Mouse (Mus musculus) midbrain, embryonic 11.5 days (tissue): Measurements from ENCODE around the gene Elovl1. TPM values are rescaled to one million over a fixed set of nuclear protein-coding genes. Genes with fewer than 3 reads are reported as not detected.

ENCODE experiments used
- ATAC-seq: fragments of 200-750 bp; cut with Nextera tagmentation; 2 replicates; pipeline ENCODE4 v1.8.0; 2017; ENCODE audit warnings: moderate TSS enrichment, moderate library complexity; ENCODE audit not compliant: low FRiP score
- DNase-seq: peaks from one replicate; pipeline ENCODE4 v3.0.0; 2015; ENCODE audit warnings: low spot score; ENCODE audit errors: missing footprints
- H3K27ac ChIP-seq: fragments of 300-500 bp; sonication (generic); 2 replicates; pipeline ENCODE4 v1.5.1; 2014; ENCODE audit warnings: low read depth, low read length
- H3K27me3 ChIP-seq: fragments of 300-500 bp; sonication (generic); 2 replicates; pipeline ENCODE4 v1.6.1; 2014; ENCODE audit warnings: mild to moderate bottlenecking, low read length, moderate library complexity, mixed read lengths; ENCODE audit not compliant: control insufficient read depth, insufficient read depth
- H3K36me3 ChIP-seq: fragments of 300-500 bp; sonication (generic); 2 replicates; pipeline ENCODE4 v1.6.1; 2014; ENCODE audit warnings: mild to moderate bottlenecking, low read length, moderate library complexity, mixed read lengths; ENCODE audit not compliant: control insufficient read depth, insufficient read depth
- H3K4me1 ChIP-seq: fragments of 300-500 bp; sonication (generic); 2 replicates; pipeline ENCODE4 v1.6.1; 2014; ENCODE audit warnings: low read length; ENCODE audit not compliant: control insufficient read depth, insufficient read depth
- H3K4me2 ChIP-seq: fragments of 300-500 bp; sonication (generic); 2 replicates; pipeline ENCODE4 v1.6.1; 2014; ENCODE audit warnings: mild to moderate bottlenecking, moderate library complexity
- H3K4me3 ChIP-seq: fragments of 300-500 bp; sonication (generic); 2 replicates; pipeline ENCODE4 v1.5.1; 2014; ENCODE audit warnings: low read depth, low read length
- H3K9ac ChIP-seq: fragments of 300-500 bp; sonication (generic); 2 replicates; pipeline ENCODE4 v1.6.1; 2014; ENCODE audit warnings: low read length
- H3K9me3 ChIP-seq: fragments of 300-500 bp; sonication (generic); 2 replicates; pipeline ENCODE4 v1.6.1; 2016; ENCODE audit warnings: low read length; ENCODE audit not compliant: control insufficient read depth
- WGBS: fragments of 180-500 bp; shearing (Covaris S2); extraction: QIAGEN DNeasy Blood & Tissue Kit; methylation state at CpG from one replicate; pipeline ENCODE4 v1.1.7; 2014; 5-methylcytosine and 5-hydroxymethylcytosine counted together
- polyA plus RNA-seq: library from polyadenylated mRNA; unstranded; fragments of >200 nt; fragmentation: Nextera tagmentation; extraction: Ambion mirVana; gene quantifications from 2 replicates; pipeline ENCODE4 v1.2.1, GENCODE M21; 2014

Gene Elovl1
- polyA plus RNA-seq, 1 experiment from 2014 or later, result 35.6 TPM

DNA sequence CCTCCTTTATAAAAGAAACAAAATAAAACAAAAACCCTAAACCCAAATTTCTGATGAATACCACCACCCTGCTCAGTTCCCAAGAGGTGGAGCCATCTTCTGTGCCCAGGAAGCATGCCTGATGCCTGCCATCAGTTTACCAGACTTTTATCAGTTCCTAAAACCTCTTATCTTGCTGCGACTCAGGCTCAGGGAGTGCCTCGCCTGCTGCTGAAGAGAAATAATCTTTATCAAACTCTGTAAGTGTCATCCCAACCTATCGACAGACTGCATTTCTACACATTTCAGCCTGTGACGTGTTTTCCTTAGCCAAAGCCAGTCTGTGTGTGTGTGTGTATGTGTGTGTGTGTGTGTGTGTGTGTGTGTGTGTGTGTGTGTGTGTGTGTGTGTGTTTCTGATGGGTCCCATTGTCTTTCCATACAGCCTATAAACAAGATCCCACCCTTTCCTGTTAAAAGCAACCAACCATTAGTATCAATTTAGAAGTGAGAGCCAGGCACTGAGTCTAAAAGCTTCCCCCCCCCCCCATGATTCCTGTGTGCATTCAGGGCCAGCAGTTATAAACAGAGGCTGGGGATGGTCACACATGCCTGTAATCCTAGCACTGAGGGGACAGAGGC lies 3.2 kb upstream of the Elovl1 start:
- no peak overlapping the region for H3K4me3 ChIP-seq
- ATAC-seq (no peak), DNase-seq (peak; percentile 21)
- peaks cover 17% of the 10 kb centered on the region for H3K4me1 ChIP-seq
- H3K27ac ChIP-seq, result no peak overlapping the region
- no peaks in the 10 kb centered on the region for H3K27me3 ChIP-seq
- no peaks in the 10 kb centered on the region for H3K9me3 ChIP-seq
- 87% methylated on average over 4 of the region's 4 CpGs for WGBS
- H3K9ac ChIP-seq, result no peak overlapping the region
- H3K4me2 ChIP-seq, result no peak overlapping the region
- no peaks in the 10 kb centered on the region for H3K36me3 ChIP-seq

GRCm38 (mm10) chr4:118425374-118425773 lies 2.5 kb upstream of the Elovl1 start:
- ATAC-seq (no peak), DNase-seq (no peak)
- H3K27ac ChIP-seq, result no peak overlapping the region
- H3K4me1 ChIP-seq, result peaks cover 17% of the 10 kb centered on the region
- no peaks in the 10 kb centered on the region for H3K9me3 ChIP-seq
- 87% methylated on average over 1 of the region's 1 CpGs for WGBS
- no peaks in the 10 kb centered on the region for H3K36me3 ChIP-seq
- no peak overlapping the region for H3K4me2 ChIP-seq
- H3K9ac ChIP-seq, result no peak overlapping the region
- H3K4me3 ChIP-seq, result no peak overlapping the region
- no peaks in the 10 kb centered on the region for H3K27me3 ChIP-seq

- H3K9me3 ChIP-seq, result no peaks in the 10 kb centered on the region
Observed at GRCm38 (mm10) chr4:118427415-118427767, 502 bp upstream of the Elovl1 start.

DNA sequence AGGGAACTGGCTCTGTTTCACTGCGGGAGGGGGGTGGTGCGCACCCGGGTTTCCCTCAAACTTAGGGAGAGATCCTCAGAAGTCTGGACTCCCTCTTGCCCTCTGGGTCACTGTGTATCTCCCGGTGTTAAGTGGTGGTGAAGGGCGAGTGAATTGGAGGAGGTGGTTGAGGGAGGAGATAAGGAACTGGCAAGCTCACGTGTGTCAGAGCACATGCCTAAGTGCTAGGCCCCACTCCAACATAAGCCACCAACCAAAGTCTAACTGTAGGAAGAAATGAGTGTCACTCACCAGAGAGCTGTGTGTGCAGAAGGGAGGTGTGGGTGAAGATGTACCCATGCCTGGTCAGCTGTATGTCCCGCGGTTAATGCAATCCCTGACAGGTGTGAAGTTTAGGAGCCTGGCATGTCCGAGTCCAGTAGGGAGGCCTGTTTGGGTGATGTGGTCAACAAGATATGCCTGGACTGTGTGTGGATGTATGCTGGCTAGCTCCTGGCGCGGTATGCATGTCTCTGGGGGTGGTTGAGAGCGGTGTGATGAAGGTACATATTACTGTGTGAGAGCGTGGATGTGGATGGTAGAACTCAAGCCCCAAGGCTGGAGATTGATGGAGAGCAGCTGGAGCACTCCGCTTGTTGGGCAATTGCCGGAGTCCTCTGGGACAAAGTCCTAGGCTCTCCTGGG lies 780 bp downstream of the Elovl1 start:
- Histone ChIP-seq H3K9me3 (no peaks in the 10 kb centered on the region), H3K4me1 (peaks cover 18% of the 10 kb centered on the region), H3K4me3 (peak overlapping the region; percentile 58), H3K27ac (no peak overlapping the region; the same call in 1 of the 2 replicates), H3K4me2 (peak overlapping the region; percentile 83), H3K36me3 (peaks cover 21% of the 10 kb centered on the region), H3K27me3 (no peaks in the 10 kb centered on the region), H3K9ac (peak overlapping the region; percentile 77)
- WGBS, result 51% methylated on average over 15 of the region's 15 CpGs
- peak; percentile 8; the same call in 1 of the 2 replicates for ATAC-seq
- no peak for DNase-seq

More at GRCm38 (mm10) chr4:118427415-118427767, 502 bp upstream of the Elovl1 start:
- Histone ChIP-seq H3K27me3 (no peaks in the 10 kb centered on the region), H3K4me2 (peak overlapping the region; percentile 83), H3K27ac (no peak overlapping the region), H3K9ac (peak overlapping the region; percentile 77), H3K4me3 (peak overlapping the region; percentile 58), H3K4me1 (peaks cover 17% of the 10 kb centered on the region), H3K36me3 (peaks cover 11% of the 10 kb centered on the region)
- 7% methylated on average over 5 of the region's 5 CpGs for WGBS
- DNase-seq (no peak), ATAC-seq (no peak)

GRCm38 (mm10) chr4:118429215-118429895 lies 1.5 kb downstream of the Elovl1 start:
- H3K4me2 ChIP-seq, result no peak overlapping the region; the same call in 1 of the 2 replicates
- no peaks in the 10 kb centered on the region for H3K9me3 ChIP-seq
- DNase-seq (no peak), ATAC-seq (no peak)
- peaks cover 21% of the 10 kb centered on the region for H3K36me3 ChIP-seq
- H3K4me1 ChIP-seq, result peaks cover 19% of the 10 kb centered on the region
- H3K27me3 ChIP-seq, result no peaks in the 10 kb centered on the region
- H3K4me3 ChIP-seq, result no peak overlapping the region
- 64% methylated on average over 7 of the region's 7 CpGs for WGBS
- H3K27ac ChIP-seq, result no peak overlapping the region
- H3K9ac ChIP-seq, result no peak overlapping the region

DNA sequence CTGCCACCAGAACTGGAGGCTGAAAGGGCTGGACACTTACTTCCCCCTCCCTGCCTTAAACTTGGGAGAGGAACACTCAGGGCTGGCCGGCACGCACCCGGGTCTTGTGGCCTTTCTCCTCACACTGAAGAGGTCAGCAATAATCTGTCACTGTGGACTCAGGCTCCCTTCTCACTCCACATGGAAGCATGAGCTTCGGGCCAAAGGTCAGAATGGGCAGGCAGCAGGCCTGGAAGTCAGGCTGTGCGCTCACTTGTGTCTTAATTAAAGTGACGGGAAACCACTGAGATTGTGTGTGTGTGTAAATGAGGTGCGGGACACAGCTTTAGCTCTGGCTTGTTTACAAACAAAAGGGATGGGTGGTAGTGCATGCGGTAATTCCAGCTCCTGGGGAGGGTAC lies 4.4 kb downstream of the Elovl1 start:
- Histone ChIP-seq H3K9ac (no peak overlapping the region), H3K4me2 (no peak overlapping the region), H3K9me3 (no peaks in the 10 kb centered on the region), H3K36me3 (peaks cover 25% of the 10 kb centered on the region), H3K27ac (no peak overlapping the region), H3K4me1 (peaks cover 37% of the 10 kb centered on the region), H3K27me3 (no peaks in the 10 kb centered on the region), H3K4me3 (no peak overlapping the region)
- ATAC-seq, result no peak
- no peak for DNase-seq
- 64% methylated on average over 8 of the region's 8 CpGs for WGBS

DNA sequence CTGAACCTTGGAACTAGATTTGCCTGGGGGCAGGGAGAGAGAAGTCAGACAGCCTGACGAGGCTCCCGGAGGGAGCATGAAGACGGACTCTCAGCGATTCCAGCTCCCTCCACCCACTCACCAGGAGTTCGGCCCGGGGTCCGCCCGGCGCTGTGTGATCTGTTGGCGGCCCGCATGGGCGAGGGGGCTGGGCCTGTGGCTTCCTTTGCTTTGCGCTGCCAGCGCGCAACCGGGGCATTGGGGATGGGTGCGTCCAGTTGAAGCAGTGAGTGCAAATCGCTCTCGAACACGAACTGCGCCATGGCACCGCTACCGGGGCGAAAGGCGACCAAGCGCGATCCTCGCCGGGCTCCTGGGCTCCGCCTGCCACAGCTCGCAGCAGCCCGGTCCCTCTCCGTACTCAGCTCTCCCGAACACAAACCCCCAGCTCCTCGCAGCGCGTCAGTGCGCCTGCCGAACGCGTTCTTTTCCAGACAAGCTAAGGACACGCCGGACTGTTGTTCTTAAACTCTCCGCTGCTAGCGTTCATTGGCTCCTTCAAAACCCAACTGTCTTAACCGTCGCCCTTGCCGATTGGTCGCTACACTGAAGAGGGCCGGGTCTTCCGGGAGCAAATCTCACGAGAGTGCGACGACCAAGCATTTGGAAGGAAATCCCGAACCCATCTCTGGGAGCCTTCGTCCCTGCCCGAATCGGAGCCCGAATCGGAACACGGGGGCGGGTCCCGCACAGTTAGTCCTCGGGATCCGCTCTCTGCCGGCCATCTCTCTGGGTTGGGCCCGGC lies 9.1 kb downstream of the Elovl1 start, which contains the start of gene Cdc20:
TSS of gene Cdc20 (minus strand) at position 533 of the 784 bp plus-strand sequence.
- Histone ChIP-seq H3K9ac (peak within 1 kb of the TSS; percentile 90), H3K4me2 (peak within 1 kb of the TSS; percentile 87), H3K27me3 (no peaks in the 10 kb centered on the region), H3K36me3 (peaks cover 17% of the 10 kb centered on the region), H3K9me3 (no peaks in the 10 kb centered on the region), H3K4me3 (peak within 1 kb of the TSS; percentile 86), H3K27ac (peak within 1 kb of the TSS; percentile 82), H3K4me1 (peaks cover 27% of the 10 kb centered on the region)
- DNase-seq (peak; percentile 97), ATAC-seq (peak; percentile 96)
- WGBS, result under 1% methylated on average over 67 of the region's 67 CpGs

- Histone ChIP-seq H3K27ac (peak overlapping the region; percentile 82), H3K9ac (peak overlapping the region; percentile 79), H3K4me2 (peak overlapping the region; percentile 87), H3K27me3 (no peaks in the 10 kb centered on the region), H3K36me3 (peaks cover 10% of the 10 kb centered on the region; the same call in 1 of the 2 replicates), H3K4me1 (peaks cover 27% of the 10 kb centered on the region), H3K4me3 (peak overlapping the region; percentile 86), H3K9me3 (no peaks in the 10 kb centered on the region)
- 9% methylated on average over 12 of the region's 12 CpGs for WGBS
- DNase-seq (peak; percentile 94), ATAC-seq (peak; percentile 25; the same call in 1 of the 2 replicates)
Observed at GRCm38 (mm10) chr4:118437829-118438253, 9.9 kb downstream of the Elovl1 start.
